Mouse (Mus musculus) intestine, embryonic 14.5 days (tissue): ENCODE data around the gene Espnl. TPM values are rescaled to one million over a fixed set of nuclear protein-coding genes. Genes with fewer than 3 reads are reported as not detected.
A peak's percentile ranks its signal among the peaks of the same experiment; 100 is the strongest.

Experiments
- ATAC-seq: fragments of 200-750 bp; cut with Nextera tagmentation; replicated peaks from 2 replicates; pipeline ENCODE4 v1.8.0; 2017; ENCODE audit warnings: low read depth, moderate number of reproducible peaks, moderate TSS enrichment, moderate library complexity; ENCODE audit not compliant: low FRiP score, low TSS enrichment
- DNase-seq: peaks from one replicate; pipeline ENCODE4 v3.0.0-alpha.2; 2018; ENCODE audit warnings: low spot score
- H3K27ac ChIP-seq: fragments of 300-500 bp; sonication (generic); 2 replicates; pipeline ENCODE4 v1.5.1; 2014; ENCODE audit warnings: low read depth, mild to moderate bottlenecking, control low read depth
- H3K27me3 ChIP-seq: fragments of 300-500 bp; sonication (generic); replicated peaks from 2 replicates; pipeline ENCODE4 v1.6.1; 2014; ENCODE audit warnings: low read length, control low read depth; ENCODE audit not compliant: control insufficient read depth, insufficient read depth
- H3K36me3 ChIP-seq: fragments of 300-500 bp; sonication (generic); 2 replicates; pipeline ENCODE4 v1.6.1; 2014; ENCODE audit warnings: low read length, control low read depth; ENCODE audit not compliant: control insufficient read depth, insufficient read depth
- H3K4me1 ChIP-seq: fragments of 300-500 bp; sonication (generic); replicated peaks from 2 replicates; pipeline ENCODE4 v1.6.1; 2014; ENCODE audit warnings: low read length, control low read depth, mixed read lengths; ENCODE audit not compliant: control insufficient read depth, insufficient read depth
- H3K4me2 ChIP-seq: fragments of 300-500 bp; sonication (generic); 2 replicates; pipeline ENCODE4 v1.6.1; 2014; ENCODE audit warnings: low read length
- H3K4me3 ChIP-seq: fragments of 300-500 bp; sonication (generic); 2 replicates; pipeline ENCODE4 v1.5.1; 2014; ENCODE audit warnings: low read depth, low read length, control low read depth, mixed read lengths
- H3K9ac ChIP-seq: fragments of 300-500 bp; sonication (generic); 2 replicates; pipeline ENCODE4 v1.6.1; 2014; ENCODE audit warnings: mild to moderate bottlenecking, low read length
- H3K9me3 ChIP-seq: fragments of 300-500 bp; sonication (generic); 2 replicates; pipeline ENCODE4 v1.6.1; 2016; ENCODE audit warnings: low read length, control low read depth; ENCODE audit not compliant: control insufficient read depth
- WGBS: fragments of 180-500 bp; shearing (Covaris S2); extraction: QIAGEN DNeasy Blood & Tissue Kit; methylation state at CpG from one replicate; pipeline ENCODE4 v1.1.7; 2014; 5-methylcytosine and 5-hydroxymethylcytosine counted together
- polyA plus RNA-seq: library from polyadenylated mRNA; unstranded; fragments of >200 nt; fragmentation: Nextera tagmentation; extraction: Ambion mirVana; gene quantifications from 2 replicates; pipeline ENCODE4 v1.2.1, GENCODE M21; 2014

Espnl gene
- polyA plus RNA-seq, 1 experiment from 2014 or later = not detected

DNA sequence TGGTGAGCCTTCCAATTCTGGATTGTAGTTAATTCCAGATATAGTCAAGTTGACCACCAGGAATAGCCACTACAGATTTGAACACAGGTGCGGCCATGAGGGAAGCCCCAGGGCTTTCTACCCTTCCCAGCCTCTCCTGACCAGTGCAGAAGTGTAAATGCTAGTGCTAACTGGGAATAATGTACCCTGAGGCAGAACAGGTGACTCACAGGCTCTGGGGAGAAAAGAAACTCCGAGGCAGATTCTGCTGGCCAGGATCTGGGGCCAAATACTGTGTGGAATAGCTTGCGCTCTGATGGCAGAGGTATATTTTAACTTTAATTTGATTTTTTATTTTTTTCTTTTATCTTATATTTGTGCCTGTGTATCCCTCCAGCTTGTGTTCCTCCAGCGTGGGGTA, 17.3 kb upstream of the Espnl start:
- 89% methylated on average over 4 of the region's 4 CpGs for WGBS
- no peaks in the 10 kb centered on the region for H3K9me3 ChIP-seq
- H3K4me1 ChIP-seq = peaks cover 6% of the 10 kb centered on the region; the same call in 1 of the 2 replicates
- no peak overlapping the region for H3K27ac ChIP-seq
- no peak overlapping the region for H3K9ac ChIP-seq
- ATAC-seq = no peak
- peaks cover 35% of the 10 kb centered on the region for H3K36me3 ChIP-seq
- DNase-seq = no peak
- no peak overlapping the region for H3K4me3 ChIP-seq
- no peaks in the 10 kb centered on the region for H3K27me3 ChIP-seq
- no peak overlapping the region for H3K4me2 ChIP-seq

- H3K9me3 ChIP-seq = no peaks in the 10 kb centered on the region
- ATAC-seq = no peak
- H3K9ac ChIP-seq = no peak overlapping the region
- H3K27ac ChIP-seq = no peak overlapping the region
- WGBS = 91% methylated on average over 13 of the region's 13 CpGs
- no peak overlapping the region for H3K4me2 ChIP-seq
- peaks cover 41% of the 10 kb centered on the region for H3K36me3 ChIP-seq
- no peaks in the 10 kb centered on the region for H3K27me3 ChIP-seq
- no peak for DNase-seq
- no peak overlapping the region for H3K4me3 ChIP-seq
- peaks cover 11% of the 10 kb centered on the region; the same call in 1 of the 2 replicates for H3K4me1 ChIP-seq
Measured at GRCm38 (mm10) chr1:91309366-91310085, 12.3 kb upstream of the Espnl start.

- H3K4me2 ChIP-seq = no peak overlapping the region
- WGBS = 78% methylated on average over 4 of the region's 4 CpGs
- no peaks in the 10 kb centered on the region for H3K27me3 ChIP-seq
- no peaks in the 10 kb centered on the region for H3K9me3 ChIP-seq
- DNase-seq = no peak
- 0 out of 2 replicates have a peak overlapping the region, but pooled peaks have one; percentile 67 for H3K27ac ChIP-seq
- H3K36me3 ChIP-seq = peaks cover 33% of the 10 kb centered on the region
- H3K4me3 ChIP-seq = no peak overlapping the region
- no peak for ATAC-seq
- H3K4me1 ChIP-seq = peaks cover 11% of the 10 kb centered on the region; the same call in 1 of the 2 replicates
- no peak overlapping the region for H3K9ac ChIP-seq
Measured at GRCm38 (mm10) chr1:91312273-91312672, 9.6 kb upstream of the Espnl start.

DNA sequence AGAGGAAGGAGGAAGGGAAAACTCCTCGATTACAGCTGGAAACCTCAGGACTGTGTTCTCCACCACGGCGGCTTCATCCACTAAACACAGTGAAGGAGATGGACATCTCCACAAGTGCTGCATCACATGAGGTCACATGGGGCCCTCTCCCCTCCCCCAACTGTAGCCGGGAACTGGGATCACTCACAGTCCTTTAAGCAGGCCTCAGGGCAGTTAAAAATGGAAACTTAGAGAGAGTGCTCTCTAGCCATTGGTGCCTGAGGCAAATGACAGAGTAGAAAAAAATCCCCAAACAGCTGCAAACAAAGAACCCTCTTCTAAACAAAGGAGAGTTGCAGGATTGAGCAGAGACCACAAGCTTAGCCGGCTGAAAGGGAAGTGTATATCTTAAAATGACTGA, 8.6 kb upstream of the Espnl start:
- Histone ChIP-seq H3K4me2 (peak overlapping the region; percentile 11; the same call in 1 of the 2 replicates), H3K27ac (peak overlapping the region; percentile 67; the same call in 1 of the 2 replicates), H3K9me3 (no peaks in the 10 kb centered on the region), H3K4me1 (peaks cover 11% of the 10 kb centered on the region; the same call in 1 of the 2 replicates), H3K9ac (0 out of 2 replicates have a peak overlapping the region, but pooled peaks have one; percentile 5), H3K36me3 (peaks cover 23% of the 10 kb centered on the region), H3K27me3 (no peaks in the 10 kb centered on the region), H3K4me3 (no peak overlapping the region)
- WGBS = 34% methylated on average over 5 of the region's 5 CpGs
- ATAC-seq (0 out of 2 replicates have a peak, but pooled peaks have one; percentile 3), DNase-seq (no peak)

GRCm38 (mm10) chr1:91317656-91318055, 4.2 kb upstream of the Espnl start:
- ATAC-seq (no peak), DNase-seq (no peak)
- 76% methylated on average over 6 of the region's 6 CpGs for WGBS
- Histone ChIP-seq H3K27ac (no peak overlapping the region), H3K27me3 (no peaks in the 10 kb centered on the region), H3K9ac (no peak overlapping the region), H3K4me1 (peaks cover 11% of the 10 kb centered on the region; the same call in 1 of the 2 replicates), H3K4me3 (no peak overlapping the region), H3K4me2 (no peak overlapping the region), H3K36me3 (no peaks in the 10 kb centered on the region), H3K9me3 (no peaks in the 10 kb centered on the region)

GRCm38 (mm10) chr1:91324646-91325045, 2.8 kb downstream of the Espnl start:
- Histone ChIP-seq H3K27me3 (no peaks in the 10 kb centered on the region), H3K4me1 (no peaks in the 10 kb centered on the region; the same call in 1 of the 2 replicates), H3K4me2 (no peak overlapping the region), H3K9ac (no peak overlapping the region), H3K9me3 (no peaks in the 10 kb centered on the region), H3K4me3 (no peak overlapping the region), H3K27ac (no peak overlapping the region), H3K36me3 (no peaks in the 10 kb centered on the region)
- whole genome bisulfite sequencing = 85% methylated on average over 2 of the region's 2 CpGs
- ATAC-seq (no peak), DNase-seq (no peak)

DNA sequence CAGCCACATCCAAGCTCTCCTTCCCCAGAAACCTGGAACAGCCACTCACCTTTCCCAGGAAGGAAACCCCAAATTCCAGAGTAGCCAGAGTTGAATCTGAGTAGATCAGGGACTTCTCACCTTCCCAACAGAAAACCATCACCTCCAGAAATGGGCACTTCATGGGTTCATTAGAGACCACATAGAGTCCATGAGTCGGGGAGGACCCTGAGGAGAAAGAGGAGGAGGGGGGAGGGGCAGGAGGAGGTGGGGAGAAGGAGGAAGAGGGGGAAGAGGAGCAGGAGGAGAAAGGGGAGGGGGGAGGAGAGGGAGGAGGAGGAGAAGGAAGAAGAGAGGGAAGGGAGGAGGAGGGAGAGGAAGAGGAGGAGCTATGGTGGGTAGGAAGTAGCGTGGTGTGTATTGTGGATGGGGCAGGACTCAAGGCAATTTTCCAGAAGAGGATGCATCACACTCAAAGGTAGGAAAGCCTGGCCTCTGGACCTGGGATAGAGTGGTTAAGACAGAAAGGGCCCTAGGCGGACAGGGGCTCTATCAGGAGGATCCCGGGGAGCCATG, 3.7 kb downstream of the Espnl start:
- no peak overlapping the region for H3K4me2 ChIP-seq
- no peaks in the 10 kb centered on the region for H3K36me3 ChIP-seq
- H3K9me3 ChIP-seq = no peaks in the 10 kb centered on the region
- H3K27ac ChIP-seq = no peak overlapping the region
- DNase-seq (no peak), ATAC-seq (no peak)
- H3K9ac ChIP-seq = no peak overlapping the region
- 71% methylated on average over 4 of the region's 4 CpGs for WGBS
- H3K27me3 ChIP-seq = no peaks in the 10 kb centered on the region
- H3K4me1 ChIP-seq = no peaks in the 10 kb centered on the region; the same call in 1 of the 2 replicates
- no peak overlapping the region for H3K4me3 ChIP-seq

GRCm38 (mm10) chr1:91332102-91332501, 10.2 kb downstream of the Espnl start:
- Histone ChIP-seq H3K9me3 (no peaks in the 10 kb centered on the region), H3K9ac (no peak overlapping the region), H3K4me2 (no peak overlapping the region), H3K36me3 (no peaks in the 10 kb centered on the region), H3K27ac (no peak overlapping the region), H3K4me1 (no peaks in the 10 kb centered on the region; the same call in 1 of the 2 replicates), H3K27me3 (no peaks in the 10 kb centered on the region), H3K4me3 (no peak overlapping the region)
- no peak for ATAC-seq
- DNase-seq = no peak
- WGBS = 55% methylated on average over 4 of the region's 4 CpGs
